Mouse (Mus musculus): ENCODE results near the gene Fpr2. TPM values are rescaled to one million over a fixed set of nuclear protein-coding genes. Genes with fewer than 3 reads are reported as not detected.

Gene Fpr2
- 0.08 and 0.15 TPM in 2 replicates for polyA plus RNA-seq (2012)

GRCm38 (mm10) chr17:17887774-17888248 is at the start of gene Fpr2, which contains the start of gene Fpr3:
Gene Fpr2, plus strand, starts transcription at chr17:17887824.
Gene Fpr3, plus strand, starts transcription at chr17:17887852.

GRCm38 (mm10) chr17:17855064-17855838 is 32.4 kb upstream of the Fpr2 start, which contains the start of gene Has1:
Gene Has1, minus strand, starts transcription at chr17:17855205.

GRCm38 (mm10) chr17:17883840-17884239 is 3.8 kb upstream of the Fpr2 start, which contains the start of gene Fpr1:
Gene Fpr1, minus strand, starts transcription at chr17:17883940.

Other genes with a start within 250 kb of the Fpr2 start
- not detected in 2 replicates for gene Vmn2r90, start 184.1 kb upstream of the Fpr2 start, polyA plus RNA-seq (2012)
- 1.9 and 2.1 TPM in 2 replicates for gene Spaca6, start 60.7 kb upstream of the Fpr2 start, polyA plus RNA-seq (2012)
- gene Has1, start 32.6 kb upstream of the Fpr2 start, polyA plus RNA-seq (2012) = not detected in 2 replicates
- gene Fpr1, start 3.9 kb upstream of the Fpr2 start, polyA plus RNA-seq (2012) = 0.33 TPM in 1 of 2 replicates, not detected in the other
- 0.04 TPM in 1 of 2 replicates, not detected in the other for gene Fpr3, start within 50 bp of the Fpr2 start, polyA plus RNA-seq (2012)
- gene Fpr-rs4, start 133.9 kb downstream of the Fpr2 start, polyA plus RNA-seq (2012) = not detected in 2 replicates
- not detected in 2 replicates for gene Vmn2r124, start 161.6 kb downstream of the Fpr2 start, polyA plus RNA-seq (2012)
- not detected in 2 replicates for gene Vmn2r91, start 197.2 kb downstream of the Fpr2 start, polyA plus RNA-seq (2012)

All from megakaryocyte-erythroid progenitor cell, adult 5 weeks (primary cell).